Mouse (Mus musculus): ENCODE results near the gene Ptrh2.

Ptrh2 gene

GRCm38 (mm10) chr11:86671041-86671675, 12.6 kb upstream of the Ptrh2 start:
- DNase-seq, result no peak

GRCm38 (mm10) chr11:86672772-86673171, 11.0 kb upstream of the Ptrh2 start:
- no peak for DNase-seq

- DNase-seq, result no peak
Observed at GRCm38 (mm10) chr11:86675520-86675919, 8.3 kb upstream of the Ptrh2 start.

- peak; percentile 14 to 35 for DNase-seq
Observed at GRCm38 (mm10) chr11:86678957-86679356, 4.8 kb upstream of the Ptrh2 start.

DNA sequence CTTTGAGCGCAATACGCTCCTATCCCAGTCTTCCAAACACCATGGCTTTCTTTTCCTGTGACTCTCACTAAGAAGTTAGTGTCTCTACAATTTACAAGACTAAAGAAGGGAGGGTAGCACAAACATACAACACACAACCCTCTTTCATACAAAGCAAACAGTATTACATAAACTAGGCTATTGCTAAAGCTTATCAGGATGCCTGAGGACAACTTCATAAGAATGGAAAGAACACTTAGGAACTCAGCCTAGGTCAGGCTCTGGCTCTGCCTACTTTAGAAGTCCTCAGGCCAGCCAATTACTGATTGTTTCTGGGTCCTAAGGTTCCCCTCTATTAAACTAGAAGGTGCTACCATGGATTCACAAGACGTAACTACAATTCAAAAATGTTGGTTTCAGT, 3.1 kb upstream of the Ptrh2 start:
- DNase-seq, result no peak

DNA sequence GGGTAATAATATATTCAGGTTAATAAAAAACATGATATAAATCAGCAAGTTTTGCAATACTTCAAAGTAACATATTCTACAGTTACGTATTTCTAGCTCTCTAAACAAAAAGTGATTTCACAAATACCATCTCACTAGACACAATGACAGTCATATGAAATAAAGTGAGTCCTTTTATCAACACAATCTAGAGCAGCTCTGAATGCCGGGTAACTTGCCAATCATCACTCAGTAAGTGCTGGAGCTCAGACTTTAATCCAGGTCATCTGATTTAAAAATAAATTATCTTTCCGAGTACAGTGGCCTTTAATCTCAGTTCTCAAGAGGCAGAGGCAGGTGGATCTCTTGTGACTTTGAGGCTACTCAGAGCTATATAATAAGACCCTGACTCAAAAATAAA, 2.4 kb upstream of the Ptrh2 start:
- DNase-seq, result no peak

DNA sequence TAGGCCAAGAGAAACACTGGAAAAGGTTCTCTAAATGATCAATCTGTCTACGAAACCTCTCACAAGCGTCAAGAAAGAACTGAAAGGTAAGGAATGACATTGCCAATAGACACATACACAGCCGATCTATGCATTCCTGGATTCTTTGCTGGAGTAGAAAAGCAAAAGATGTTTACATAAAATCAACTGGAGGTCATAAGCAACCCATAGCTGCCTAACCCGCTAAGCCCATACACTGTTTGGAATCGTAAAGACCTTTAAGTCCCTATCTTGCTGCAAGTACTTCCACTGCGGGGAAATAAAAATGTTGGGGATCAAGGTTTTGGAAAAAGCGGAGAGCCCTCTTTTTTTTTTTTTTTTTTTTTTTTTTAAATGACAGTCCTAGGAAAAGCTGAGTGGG, 924 bp upstream of the Ptrh2 start:
- DNase-seq, result no peak

DNA sequence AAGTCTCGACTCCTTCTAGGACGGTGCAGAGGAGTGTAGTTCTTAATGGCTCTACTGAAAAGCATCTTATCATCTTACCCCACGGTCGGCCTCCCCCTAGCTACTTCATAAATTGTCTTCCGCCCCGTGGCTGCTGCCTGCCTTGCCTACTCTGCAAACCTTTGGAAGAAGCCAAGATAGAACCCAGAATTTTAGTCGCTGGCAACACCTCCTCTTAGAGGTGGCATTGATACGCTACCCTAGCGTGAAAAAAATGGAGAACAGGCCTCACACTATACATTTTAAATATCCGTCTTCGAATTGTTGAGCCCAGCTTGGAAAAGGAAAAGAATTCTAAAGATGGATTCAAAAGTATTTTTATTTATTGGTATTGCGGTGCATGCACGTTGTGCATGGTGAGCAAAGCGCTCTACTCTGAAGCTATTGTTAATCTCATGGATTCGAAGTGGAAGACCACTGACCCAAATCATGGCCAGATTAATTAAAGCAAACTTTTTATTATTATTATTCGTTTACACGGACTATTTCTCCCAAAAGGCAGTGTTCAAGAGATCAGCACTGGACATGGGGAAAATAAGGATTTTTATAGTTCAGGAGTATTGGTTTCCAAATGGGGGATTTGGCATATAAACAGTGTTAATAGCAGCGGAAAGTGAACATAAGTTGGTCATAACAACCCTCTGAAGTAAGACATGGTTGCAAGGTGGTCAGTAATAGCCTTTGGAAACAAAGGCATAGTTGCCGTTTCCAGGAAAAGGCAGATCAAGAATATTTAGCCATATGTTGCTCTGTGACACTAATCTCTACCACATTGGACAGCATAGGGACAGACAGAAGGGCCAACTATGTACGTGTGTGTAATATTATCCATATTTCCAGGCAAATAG, 584 bp downstream of the Ptrh2 start:
- DNase-seq, result no peak

DNA sequence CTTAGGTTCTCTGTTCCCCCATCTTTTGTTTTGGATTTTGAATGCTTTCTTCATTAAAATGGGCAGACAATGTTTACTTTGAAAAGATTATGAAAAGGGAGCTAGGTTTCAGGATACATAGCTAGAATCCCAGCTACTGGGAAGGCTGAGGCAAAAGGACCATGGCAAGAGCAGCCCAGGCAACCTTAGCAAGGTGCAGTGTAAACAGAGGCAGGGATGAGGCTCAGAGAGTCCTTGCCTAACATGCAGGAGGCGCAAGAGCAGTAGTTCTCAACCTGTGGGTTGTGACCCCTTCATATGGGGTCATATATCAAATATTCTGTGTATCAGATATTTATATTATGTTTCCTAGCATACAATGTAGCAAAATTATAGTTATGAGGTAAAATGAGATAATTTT, 1.6 kb downstream of the Ptrh2 start:
- no peak for DNase-seq

DNA sequence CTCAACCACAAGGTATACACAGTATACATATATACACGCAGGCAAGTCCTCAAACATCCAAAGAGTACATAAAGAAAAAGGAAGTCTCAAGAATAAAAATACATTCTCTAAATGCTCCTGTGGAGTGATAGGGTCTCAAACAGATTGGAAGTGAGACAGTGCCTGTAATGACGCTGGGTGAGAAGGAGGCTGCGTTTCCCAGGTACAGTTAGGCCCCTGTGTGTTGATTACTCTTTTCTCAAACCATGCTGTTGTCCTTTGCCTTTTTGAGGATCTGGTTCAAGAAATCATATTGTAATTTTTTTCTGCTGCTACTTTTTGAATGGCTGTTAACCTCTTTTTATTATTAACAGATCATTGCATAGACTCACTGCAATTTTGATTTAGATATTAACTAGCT, 6.6 kb downstream of the Ptrh2 start:
- DNase-seq, result no peak

GRCm38 (mm10) chr11:86691482-86691881, 7.7 kb downstream of the Ptrh2 start:
- no peak for DNase-seq

DNA sequence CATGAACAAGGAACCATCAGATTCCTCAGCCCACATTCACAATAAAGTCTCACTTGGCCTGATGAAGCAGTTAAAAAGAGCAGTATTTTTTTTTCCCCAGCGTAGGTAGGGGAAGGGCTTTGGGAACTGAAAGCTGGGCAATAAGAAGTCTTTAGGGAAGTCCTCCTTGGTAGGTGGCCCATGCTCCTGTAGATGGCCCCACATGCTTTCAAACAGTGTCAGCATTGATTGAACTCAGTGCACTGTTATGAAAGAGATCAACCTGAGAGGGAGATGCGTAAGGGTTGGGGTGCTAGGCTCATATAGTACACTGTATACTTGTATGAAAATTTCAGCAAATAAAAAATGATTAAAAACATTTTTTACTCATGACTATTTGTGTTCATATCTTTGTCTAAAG, 8.2 kb downstream of the Ptrh2 start:
- no peak for DNase-seq

- no peak for DNase-seq
Observed at GRCm38 (mm10) chr11:86692546-86692945, 8.8 kb downstream of the Ptrh2 start.

DNA sequence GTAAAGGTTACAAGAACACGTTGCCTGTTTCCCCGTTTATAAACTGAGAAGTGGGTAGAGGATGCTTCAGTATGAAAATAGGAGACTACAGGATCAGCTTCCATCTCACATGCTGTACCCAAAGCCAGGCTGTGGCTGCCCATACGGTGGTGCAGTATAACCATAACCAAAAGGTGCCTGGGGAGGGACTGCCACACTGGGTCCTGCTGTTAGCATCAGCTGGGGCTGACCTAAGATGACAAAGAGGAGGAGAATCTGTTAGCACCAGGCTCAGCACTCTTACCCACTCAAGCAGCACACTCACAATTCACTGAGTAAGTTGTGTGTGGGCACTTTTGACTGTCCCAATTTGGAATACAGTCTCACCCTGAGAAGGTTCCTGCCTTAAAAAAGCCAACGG, 11.7 kb downstream of the Ptrh2 start:
- no peak for DNase-seq

- no peak for DNase-seq
Observed at GRCm38 (mm10) chr11:86701151-86701550, 17.4 kb downstream of the Ptrh2 start.

- no peak for DNase-seq
Observed at GRCm38 (mm10) chr11:86714606-86715005, 30.8 kb downstream of the Ptrh2 start.

- DNase-seq, result no peak
Observed at GRCm38 (mm10) chr11:86717306-86718065, 33.7 kb downstream of the Ptrh2 start.

GRCm38 (mm10) chr11:86718369-86718768, 34.6 kb downstream of the Ptrh2 start:
- DNase-seq, result no peak

GRCm38 (mm10) chr11:86719390-86719789, 35.6 kb downstream of the Ptrh2 start:
- no peak for DNase-seq

DNA sequence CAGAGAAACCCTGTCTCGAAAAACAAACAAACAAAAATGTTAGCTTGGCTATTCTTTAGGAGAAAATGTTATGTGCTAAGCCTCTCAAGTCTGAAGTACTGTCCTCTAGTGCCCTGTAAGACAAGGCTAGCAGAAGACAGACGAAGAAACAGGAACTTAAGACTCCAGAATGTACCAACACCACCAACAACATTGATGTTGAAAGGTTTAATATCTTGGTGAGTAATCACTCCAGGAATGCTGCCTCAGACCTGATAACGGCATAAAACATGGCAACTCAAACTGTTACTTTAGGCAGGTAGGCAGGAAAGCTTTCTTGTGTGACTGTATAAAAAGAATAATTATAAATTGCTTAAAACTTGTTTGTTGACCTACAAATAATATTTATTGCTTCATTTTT, 40.2 kb downstream of the Ptrh2 start:
- no peak for DNase-seq

DNA sequence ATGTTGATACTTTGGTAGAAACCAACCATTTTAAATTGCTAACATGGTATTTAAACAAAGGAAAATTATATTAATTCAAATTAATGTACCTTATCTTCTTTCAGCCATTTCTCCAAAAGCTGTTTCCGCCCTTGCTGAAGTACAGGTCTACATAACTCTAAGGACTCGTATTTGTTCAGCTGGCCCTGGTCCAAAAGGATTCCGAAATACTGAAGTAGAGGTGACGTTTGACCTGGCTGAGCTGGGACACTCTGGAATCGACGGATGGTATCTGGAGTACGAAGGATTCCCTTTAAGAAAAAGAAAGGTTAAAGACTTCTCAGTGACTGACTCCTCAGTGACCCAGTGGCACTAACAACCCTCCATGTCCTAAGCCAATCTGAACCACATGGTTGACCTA, 41.2 kb downstream of the Ptrh2 start:
- peak in 1 of 2 experiments; percentile 61 for DNase-seq

DNA sequence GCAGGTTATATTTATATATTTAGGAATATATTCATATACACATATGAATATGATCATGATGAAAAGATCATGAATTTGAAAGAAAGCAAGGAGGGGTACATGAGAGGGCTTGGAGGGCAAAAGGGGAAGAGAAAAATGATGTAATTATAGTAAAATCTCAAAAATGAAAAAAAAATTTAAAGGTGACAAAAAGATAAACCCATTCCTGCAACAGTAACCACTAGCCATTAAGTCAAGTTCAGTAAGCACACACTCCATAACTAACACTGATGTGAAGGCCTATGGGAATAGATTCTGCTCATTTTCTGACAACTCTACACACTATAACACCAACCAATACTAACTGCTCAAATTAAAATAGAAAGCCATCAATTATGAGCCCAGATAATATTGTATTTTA, 41.8 kb downstream of the Ptrh2 start:
- DNase-seq, result no peak

DNA sequence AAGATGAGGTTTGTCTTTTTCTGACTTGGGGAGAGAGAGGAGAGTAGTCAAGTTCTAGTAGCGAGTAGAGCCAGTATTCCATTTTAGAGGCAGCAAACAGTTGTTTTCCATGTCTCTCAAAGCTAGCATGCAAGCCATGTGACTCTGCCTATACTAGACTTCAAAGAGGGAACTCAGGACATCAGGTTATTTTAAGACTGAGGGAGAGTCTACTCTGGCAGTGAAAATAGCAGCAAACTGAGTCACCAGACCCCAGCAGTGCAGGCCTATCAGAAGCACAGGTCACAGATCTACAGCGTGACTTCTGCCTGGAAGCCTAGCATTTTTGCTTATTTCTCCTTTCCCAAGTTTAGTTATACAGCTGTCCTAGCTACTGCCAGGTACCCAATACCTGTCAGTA, 47.7 kb downstream of the Ptrh2 start:
- no peak for DNase-seq

Measured in lung, postnatal 4 days (tissue).